Mouse (Mus musculus): ENCODE results near the gene 6430628N08Rik. TPM values are rescaled to one million over a fixed set of nuclear protein-coding genes. Genes with fewer than 3 reads are reported as not detected.

Gene 6430628N08Rik
- not detected for total RNA-seq (2021)
- long read RNA-seq, experiment 1, result 0 reads
- long read RNA-seq, experiment 2, result 0 reads

DNA sequence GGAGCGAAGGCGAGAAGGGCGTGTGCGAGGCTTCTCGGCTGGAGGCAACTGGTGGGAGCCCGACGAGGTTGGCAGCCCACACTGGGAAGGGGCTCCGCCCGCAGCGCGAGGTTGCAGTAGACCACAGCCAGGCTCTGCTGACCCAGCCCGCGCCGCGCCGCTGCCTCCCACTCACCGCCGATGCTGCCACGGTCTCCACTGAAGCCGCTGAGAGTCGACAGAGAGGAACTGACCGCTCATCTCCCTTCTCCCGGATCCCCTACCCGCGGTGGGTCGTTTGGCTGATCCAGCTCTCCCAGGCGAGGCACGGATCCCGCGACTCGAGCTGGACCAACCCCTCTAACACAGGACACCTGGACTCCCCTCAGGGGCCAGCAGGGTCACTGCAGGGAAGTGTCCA lies at the start of gene 6430628N08Rik:
Gene 6430628N08Rik (plus strand): TSS at position 113 of the 400 bp plus-strand sequence.
- no peak for DNase-seq

DNA sequence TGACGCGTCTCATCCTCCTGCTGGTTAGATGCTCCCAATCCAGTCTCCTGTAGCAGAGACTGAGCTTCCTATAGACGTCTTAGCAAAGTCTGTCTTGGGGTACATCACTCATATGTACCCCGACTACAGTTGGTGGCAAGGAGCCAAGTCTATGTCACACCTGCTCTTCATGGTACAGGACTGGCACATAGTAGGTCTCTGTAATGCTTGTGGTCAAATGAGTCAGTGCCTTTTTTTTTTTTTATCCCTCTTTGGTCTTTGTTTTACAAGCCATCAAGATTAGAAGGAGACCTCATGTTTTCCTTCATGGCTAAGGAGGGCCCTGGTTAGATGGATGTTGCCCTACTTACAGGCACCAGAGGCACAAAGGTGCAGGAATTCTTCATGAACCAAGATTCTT lies 49.6 kb upstream of the 6430628N08Rik start:
- no peak for DNase-seq

DNA sequence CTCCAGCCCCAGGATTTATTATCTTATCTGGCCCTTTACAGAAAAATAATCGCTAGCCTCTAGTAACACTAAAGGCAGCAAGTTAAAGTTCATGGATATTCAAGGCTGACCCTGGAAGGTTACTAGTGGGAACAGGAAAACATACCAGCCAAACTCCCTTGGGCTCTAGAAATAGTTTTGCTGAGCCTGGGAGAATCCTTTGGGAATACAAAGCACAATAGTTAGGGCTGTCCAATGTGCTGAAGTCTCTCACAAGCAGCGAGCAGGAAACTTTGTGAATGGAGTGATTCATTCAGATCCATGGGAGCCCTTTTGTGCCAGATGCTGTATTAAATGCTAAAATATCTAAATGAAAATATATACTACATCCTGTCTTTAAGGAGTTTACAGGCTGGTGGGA lies 43.8 kb upstream of the 6430628N08Rik start:
- DNase-seq, result peak in 1 of 2 experiments; percentile 56

DNA sequence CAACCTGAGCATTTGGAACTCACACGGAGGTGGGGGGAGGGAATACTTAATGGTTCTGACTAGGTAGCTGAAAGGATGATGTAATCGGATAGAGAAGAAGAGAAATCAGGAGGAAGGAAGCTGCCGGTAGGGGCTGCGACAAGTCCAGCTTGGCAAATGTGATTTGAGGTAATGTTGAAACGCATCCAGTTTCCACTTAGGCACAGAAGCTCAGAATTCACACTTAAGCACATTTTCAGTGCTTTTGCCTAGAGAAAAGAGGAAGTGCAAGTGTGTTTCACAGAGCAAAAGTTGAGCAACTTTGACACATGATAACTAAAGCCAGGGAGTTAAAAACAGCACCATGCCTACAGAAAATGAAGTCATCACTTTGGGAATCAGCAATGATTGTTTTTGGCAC lies 43.1 kb upstream of the 6430628N08Rik start:
- DNase-seq, result peak in 1 of 2 experiments; percentile 66

DNA sequence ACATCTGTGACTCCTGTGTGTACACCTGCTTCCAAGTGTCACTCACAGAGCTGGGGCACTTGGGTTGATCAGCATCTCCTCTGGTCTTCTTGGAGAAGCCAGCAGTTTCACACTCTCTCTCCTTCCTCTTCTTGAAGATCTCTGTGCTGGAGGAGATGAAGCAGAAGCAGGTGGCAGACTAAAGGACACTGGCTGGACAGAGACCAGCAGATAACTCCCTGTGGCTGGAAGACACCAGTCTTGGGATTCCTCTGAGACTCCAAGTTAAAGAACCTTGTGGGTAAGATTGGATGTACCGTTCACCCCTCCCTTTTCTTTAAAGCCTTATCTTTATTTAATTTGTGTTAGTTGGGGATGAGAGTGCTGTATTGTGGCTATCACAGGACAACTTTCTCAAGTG lies 42.4 kb upstream of the 6430628N08Rik start:
- DNase-seq, result no peak

DNA sequence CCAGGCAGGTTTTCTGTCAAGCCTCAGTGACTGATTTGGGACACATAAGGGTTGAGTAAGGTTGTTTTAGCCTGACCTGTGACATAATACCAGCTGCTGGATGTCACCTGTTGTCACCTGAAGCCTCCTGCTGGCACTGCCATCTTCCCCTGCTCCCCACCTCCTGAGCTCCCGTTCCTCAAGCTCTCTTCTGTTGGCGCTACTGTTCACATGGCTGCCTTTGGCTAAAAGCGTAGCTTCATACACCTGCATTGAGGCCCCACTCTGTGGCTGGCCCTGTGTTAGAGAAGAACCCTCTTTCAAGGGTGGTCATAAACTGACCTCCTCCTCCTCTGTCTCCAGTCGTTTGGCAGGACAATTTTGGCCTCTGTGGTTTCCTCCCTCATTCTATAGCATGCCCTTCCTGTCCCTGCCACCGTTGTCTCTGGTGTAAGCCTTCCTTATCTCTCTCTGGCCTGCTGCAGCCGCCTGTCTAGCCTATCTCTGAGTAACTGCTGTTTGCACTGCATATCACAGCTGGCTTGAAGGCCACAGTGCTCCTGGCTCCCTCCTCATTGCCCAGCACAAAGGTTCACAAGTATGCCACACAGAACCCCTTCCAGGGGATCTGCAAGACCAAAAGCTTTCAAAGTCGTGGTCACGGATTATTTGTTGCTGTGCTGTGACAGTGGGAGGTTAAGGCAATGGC lies 41.3 kb upstream of the 6430628N08Rik start:
- DNase-seq, result no peak

DNA sequence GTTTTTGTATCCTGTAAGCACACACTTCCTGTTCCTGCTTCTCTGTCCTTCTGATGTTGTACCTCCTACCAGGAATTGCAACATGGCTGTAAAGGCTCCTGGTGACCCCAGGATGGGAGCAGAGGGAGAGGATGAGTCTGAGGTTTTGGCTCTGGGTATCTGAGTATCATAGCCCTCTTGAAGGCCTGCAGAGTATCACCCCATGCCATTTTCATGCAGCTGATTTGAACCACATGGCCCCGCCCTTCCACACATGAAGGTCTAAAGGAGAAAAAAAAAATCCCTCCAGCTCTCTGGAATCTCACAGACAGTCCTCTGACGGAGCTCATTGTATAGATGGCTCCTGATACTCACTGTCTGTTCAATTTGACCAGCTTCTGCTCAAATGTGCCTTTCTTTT lies 40.4 kb upstream of the 6430628N08Rik start:
- DNase-seq, result no peak

DNA sequence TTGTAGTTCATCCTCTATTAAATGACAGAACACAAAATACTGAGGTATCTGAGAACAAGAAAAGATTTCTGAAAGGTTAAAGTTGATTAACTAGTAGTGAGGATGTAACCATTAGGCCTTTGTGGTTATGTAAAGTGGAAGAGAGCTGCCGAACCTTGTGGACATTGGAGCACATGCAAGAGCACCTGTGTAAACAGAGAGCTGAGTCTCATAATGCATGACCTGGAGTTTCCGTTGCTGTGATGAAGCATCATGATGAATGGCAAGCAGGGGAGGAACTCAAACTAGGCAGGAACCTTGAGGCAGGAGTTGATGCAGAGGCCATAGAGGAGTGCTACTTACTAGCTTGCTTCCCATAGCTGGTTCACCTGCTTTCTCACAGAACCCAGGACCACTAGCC lies 39.8 kb upstream of the 6430628N08Rik start:
- no peak for DNase-seq

DNA sequence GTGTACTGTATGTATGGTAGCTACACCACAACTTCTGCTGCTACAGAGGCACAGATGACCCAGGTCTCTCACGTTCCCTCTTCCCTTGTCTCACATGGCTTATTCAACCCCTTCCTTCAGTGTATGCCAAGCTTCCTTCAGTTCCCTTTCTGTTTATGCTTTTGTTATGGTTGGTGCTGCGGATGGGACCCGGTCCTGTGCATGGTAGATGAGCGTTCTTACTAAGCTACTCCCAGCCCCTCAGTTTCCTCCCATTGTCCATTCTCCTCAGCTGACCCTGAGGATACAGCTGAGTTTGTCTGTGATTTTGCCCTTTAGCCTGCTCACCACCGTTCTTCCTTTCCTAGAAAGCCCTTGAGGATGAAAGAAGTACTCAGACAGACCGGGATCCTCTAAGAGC lies 38.9 kb upstream of the 6430628N08Rik start:
- no peak for DNase-seq

DNA sequence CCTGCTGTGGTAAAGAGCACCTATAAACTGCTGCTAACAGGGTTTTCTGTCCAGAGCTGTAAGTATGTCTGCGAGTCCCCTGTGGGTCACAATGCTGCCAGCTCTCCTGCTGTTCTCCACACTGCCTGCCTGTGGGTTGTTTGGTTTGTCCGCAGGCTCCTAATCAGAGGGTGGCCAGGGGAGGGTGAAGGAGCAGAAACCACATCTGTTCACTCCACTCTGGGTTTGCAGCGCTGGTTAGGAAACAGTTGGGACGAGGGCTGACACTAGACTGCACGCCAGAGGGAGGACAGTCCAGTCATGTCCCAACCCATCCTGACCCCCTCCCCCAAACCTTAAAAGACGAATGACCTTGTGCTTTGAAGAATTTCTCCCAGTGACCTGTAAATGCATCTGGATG lies 35.4 kb upstream of the 6430628N08Rik start:
- no peak for DNase-seq

DNA sequence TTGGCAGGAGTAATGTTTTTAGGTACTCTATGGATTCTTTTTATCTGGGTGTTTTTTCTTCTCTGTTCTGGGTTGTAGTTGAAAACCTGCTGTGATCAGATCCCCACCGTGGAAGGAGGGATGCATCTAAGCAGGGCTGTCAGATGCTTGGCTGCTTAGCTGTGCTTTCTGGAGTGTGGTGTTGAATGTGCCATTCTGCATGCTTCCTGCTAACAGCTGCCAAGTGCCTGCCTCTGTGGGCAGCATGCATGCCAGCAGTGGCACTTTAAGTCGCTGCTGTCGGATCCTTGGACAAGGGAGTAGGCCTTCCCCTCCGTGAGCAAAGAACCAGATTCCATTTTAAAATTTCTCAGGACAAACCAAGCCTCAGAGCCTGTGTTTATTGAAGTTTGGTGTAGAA lies 34.9 kb upstream of the 6430628N08Rik start:
- DNase-seq, result no peak

DNA sequence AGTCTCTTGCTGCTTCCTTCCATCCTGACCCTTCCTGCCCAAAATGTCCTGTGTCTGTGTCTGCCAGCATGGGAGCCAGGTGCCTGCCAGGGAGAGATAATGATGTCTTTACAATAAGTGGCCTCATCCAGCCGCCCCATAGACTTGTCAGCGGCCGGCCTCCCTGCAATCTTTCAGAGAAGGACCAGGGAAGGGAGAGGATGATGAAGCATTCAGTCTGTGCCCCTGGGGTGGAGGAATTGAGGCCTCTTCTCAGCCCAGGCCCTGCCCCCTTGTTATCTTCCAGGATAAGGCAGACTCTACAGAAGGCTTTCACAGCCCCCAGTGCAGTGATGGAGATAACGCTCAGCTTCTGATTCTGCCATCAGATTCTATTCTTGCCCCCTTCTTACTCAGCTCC lies 34.2 kb upstream of the 6430628N08Rik start:
- DNase-seq, result no peak

DNA sequence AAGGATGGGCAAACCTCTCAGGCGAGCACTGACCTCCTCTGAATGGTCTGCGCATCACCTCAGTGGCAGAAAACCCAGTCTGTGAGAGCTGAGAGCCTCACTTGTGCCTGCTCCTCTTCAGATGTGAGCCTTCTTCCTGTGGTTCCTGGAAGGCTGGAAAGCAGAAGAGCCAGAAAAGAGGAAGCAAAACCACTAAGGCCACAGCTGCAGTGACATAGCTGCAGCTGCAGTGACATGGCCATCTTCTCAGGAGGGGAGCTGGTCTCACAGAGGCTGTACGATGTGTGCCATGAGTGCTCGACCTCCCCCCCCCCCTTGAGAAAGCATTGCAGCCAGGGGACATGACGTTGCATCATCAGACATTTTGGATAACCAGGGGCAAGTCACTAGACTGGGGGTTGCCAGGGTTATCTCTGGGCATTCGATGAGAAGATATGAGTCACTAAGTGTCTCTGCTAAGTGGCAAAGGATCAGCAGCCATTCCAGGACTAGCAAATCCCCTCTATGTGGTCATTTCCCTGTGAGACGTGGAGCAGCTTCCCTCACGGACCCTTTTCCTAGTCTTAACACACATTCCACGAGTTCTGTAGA lies 33.1 kb upstream of the 6430628N08Rik start:
- DNase-seq, result peak in 1 of 2 experiments; percentile 64

DNA sequence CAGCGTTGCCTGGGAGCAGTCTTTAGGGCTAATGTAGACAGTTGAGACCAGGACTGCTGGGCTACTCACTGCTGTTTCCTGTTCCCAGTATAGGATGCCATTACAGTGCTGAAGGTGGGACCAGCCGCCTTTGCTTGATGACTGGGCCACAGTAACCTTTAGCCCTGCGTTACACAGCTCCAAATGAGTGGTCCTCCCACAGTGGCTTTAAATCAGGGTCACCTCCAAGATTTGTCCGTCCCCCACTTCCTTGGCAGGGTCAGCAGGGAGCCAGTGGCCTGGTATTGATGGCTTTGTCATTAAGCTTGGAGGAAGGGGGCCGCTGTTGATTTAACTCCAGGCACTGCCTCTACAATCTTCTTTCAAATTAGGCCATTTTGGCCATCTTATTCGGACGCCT lies 27.1 kb upstream of the 6430628N08Rik start:
- DNase-seq, result no peak

DNA sequence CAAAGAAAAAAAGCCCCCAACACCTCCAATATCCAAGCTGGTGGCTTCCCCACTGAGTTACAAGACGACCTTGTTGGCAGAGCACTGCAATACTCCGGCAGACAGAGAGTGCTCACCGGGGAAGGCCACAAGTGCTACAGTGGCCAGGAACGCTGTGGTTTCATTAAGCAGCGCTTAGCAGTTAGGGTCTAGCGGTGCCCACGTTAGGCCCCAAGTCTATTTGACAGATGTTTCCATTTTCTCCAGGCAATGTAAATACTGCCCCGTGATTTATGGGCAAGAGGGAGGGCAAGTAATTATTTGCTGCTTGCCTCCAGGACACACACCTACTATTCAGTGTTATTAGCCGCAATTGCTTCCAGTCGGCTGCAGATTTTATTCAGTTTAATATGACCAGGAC lies 26.6 kb upstream of the 6430628N08Rik start:
- no peak for DNase-seq

DNA sequence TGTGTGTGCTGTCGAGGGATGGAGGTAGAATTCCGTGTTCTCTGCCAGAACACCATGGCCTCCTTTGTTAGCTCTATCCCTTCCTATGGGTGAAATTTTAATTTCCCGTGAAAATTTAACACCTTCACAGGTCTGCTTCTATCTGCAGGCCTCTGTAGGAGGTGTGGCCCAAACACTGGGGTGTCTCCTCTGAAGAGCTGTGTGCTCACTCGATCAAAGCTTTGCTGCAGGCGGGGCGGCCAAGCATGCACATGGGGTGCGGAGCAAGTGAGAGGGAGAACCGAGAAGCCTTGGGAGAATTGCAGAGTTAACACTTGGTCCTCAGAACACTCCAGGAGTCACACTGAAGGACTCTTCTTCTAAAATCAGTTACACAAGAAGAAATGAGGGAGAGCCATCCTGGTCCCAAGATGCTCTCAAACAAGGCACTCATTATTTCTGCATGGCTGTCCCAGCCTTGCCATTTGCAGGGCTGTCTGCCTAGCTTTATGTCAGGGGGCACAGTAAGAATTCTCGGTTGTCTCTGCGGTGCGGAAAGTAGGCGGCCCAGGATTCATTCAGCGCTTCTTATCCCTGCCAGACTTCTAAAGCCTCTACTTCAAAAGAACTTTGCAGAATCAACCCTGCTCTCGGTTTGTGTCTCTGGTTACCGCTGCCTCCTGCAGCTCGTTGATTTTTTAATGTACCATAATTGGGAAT lies 20.8 kb upstream of the 6430628N08Rik start:
- no peak for DNase-seq

DNA sequence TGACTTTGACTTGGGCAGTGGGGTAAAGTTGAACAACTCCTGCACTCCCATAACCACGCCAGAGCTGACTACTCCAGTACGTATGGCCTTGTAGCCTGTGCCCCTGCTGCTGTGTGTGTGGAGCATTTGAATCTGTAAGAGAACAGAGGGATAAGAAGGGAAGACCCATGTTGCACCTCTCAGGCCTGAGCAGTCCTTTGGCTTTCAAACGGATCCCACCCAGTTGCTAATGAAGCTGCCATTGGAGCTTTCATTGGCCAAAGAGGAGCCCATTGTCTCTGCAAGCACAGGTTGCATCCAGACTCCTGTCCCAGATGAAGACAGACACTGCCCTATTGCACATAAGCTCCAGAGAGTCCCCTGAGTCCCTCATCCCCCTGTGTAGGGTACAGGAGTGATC lies 17.2 kb upstream of the 6430628N08Rik start:
- no peak for DNase-seq

DNA sequence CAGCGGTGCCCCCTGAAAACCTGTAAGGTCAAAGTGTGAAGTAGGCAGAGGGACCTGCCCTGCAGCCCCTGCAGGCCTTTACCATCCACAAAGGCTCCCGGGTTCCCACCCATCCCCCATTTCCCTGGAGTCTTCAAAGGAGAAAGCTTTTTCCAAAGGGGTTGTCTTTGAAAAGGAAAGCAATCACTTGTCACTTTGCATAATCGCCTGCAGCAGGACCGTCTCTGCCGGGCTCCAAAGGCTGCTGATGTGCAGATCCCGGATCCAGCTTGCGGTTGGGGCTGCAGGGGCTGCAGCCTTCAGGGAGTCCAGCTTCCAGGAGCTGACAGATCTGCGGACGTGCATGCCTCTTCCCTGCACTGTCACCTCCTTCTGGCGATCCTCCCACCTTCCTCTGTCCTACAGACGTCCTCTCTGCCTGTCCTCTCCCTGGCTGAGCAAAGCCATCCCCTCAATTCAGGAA lies 12.2 kb upstream of the 6430628N08Rik start:
- no peak for DNase-seq

DNA sequence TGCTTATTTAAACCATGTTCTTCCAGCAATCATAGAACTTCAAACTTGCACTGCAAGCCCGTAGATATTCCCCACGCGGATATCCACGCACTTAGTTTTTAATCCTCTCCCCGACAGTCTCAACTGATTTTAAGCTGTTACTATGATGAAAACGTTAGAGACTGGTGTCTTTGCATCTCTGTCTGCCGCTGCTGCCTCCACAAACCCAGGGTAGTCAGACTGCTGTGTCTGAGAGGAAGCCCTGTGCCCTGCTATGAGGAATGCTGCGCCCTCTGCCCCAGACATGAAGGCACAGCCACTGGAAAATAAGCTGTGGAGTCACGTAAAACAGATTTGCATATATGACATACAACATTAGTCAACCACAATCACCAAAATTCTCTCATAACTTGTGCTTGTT lies 11.6 kb upstream of the 6430628N08Rik start:
- no peak for DNase-seq

DNA sequence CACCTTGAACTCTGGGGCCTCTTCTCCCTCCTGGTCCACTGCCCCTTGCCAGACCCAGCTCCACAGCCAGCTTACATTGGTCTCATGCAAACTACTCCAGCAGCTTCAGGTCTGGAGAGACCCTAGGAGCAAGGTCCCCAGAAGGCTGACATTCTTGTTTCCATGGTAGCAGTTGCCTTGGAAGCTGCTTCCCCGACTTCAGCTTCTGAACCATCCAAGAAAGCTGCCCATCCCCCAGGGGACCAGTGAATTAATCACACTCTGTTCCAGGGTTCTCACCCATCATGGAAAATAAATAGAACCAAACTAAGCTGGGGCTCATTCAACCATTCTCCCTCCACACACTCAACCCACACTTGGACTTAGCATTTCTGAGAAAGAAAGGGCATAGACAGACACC lies 9.3 kb upstream of the 6430628N08Rik start:
- DNase-seq, result no peak

DNA sequence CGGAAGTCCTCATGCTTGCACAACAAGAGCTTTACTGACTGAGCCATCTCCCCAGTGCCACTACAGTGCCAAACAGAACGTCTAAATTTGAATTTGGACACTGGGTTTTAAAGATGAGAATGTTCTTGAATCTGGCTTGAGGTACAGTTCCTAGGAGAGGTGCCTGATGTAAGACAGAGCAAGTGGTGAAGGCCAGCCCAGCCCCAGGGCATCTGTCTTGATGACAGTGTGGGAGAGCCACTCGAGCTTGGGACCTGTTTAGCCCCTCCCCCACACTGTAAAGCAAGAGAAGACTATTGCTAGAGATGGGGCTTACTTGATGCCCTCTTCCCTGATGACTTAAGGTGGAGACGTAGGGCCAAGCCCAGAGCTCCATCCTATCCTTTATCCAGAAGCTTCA lies 8.3 kb upstream of the 6430628N08Rik start:
- DNase-seq, result no peak

DNA sequence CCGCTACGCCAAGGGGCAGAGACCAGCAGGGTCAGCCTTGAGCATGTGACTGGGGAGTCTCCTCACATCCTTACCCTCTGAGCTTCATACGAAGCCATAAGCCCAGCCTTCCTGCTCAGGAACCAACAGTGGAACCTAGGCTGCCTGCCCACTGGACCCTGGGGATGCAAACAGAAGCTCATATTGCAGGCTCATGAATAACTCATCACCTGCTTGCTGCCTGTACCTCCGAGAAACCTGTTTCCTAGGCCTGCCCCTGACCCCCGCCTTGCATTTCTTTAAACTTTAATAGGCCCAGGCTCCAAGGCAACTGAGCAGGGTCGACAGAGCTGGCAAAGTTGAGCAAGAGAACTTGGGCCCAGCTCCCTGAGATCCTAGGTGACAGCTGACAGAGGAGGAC lies 6.4 kb upstream of the 6430628N08Rik start, which contains the start of gene Kncn:
Gene Kncn (plus strand): TSS at position 379 of the 400 bp plus-strand sequence.
- DNase-seq, result no peak

DNA sequence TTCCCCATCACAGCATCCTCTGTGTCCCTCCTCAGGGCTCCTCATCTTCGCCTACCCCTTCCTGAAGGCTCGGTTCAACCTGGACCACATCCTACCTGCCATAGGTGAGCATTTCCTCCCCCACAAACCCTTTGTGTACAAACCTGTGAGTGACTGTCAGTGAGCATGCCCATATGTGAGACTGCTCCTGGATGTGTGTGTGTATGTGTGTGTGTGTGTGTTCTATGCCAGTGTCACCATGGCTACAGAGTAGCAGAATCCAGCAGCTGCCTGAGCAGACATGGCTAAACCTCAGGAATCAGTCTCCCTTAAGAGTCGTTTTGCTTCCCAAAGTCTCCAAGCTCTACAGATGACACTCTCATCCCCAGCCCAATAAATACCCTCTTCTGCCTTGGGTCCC lies 4.6 kb upstream of the 6430628N08Rik start:
- DNase-seq, result no peak
